Mouse (Mus musculus): ENCODE data around the gene Itga7.
"Not testable (repeated sequence)": the region's sequence is repeated elsewhere in the genome, so short reads cannot be mapped to it uniquely, and the experiment has no call there.

The Itga7 gene

GRCm38 (mm10) chr10:128990129-128990850 is 56.7 kb downstream of the Itga7 start:
- not testable (repeated sequence) for DNase-seq (ENCODE audit: low read depth)

DNA sequence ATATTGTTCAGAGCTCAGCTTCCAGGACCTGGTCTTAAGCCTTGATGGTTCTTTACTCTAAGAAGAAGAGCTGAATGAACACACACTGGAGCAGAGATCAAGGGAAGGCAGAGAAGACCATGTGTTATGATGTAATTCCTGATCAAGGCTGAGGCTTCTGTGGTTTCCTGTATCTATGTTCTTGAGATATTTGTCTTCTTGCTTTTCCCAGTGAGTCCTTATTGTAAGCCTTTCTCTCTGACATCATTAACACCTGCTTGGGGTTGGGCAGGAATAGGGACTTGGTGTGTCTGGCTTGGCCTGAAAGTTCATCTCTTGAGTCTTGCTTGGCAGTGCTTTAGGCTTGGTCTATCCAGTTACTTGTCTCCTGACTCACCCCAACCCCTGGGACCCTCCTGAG is 57.4 kb downstream of the Itga7 start:
- no peak for DNase-seq (ENCODE audit: low read depth)

GRCm38 (mm10) chr10:128995796-128996195 is 62.2 kb downstream of the Itga7 start:
- DNase-seq (ENCODE audit: low read depth) = no peak

DNA sequence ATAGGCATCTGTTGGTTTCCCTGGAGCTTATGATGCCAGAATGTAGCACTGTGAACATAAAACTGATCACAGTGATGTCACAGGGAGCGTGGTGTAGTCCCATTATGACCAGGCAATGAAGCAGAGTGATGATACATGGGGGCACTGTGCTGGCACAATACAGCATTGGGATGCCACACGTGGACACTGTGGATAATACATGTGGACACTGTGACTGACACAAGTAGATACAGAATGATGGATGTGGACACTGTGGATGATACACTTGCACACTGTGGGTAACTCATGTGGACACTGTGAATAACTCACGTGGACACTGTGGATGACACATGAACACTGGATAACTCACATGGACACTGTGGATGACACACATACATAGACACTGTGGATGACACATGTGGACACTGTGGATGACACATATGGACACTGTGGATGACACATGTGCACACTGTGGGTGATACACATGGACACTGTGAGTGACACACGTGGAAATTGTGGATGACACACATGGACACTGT is 63.0 kb downstream of the Itga7 start:
- DNase-seq (ENCODE audit: low read depth) = no peak

DNA sequence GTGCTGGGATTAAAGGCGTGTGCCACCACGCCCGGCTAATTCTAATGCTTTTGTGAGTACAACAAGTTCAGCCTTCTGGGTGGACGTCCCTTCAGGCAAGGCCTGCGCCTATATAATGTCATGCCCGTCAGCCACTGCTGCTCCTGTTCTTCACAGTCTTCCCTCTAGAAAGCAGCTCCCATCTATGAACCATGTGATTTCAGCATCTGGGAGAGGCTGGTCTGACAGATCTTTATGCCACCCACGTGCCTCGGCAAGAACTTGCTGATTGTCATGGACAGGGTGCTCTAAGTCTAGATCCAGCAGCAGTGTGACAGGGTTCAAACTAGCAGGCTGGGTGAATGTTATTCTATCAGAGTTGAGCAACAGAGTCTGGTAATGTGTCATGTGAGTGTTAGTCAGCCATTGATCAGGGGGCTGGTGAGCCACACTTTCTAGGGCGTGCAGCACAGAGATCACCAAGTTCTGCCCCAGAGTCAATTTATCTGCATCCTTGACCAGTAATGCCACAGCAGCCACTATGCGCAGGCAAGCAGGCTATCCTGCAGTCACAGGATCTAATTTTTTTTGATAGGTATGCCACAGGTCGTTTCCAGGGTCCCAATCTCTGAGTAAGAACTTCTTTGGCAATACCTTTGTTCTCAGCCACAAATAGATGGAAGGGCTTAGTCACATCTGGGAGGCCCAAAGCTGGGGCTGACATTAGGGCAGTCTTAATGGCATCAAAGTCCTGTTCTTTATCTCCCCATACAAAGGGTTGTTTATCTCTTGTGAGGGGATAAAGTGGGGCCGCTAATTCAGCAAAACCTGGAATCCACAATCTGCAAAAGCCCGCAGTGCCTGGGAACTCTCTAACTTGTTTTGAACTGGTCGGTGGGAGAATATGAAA is 70.7 kb downstream of the Itga7 start:
- DNase-seq (ENCODE audit: low read depth) = no peak
